Mouse (Mus musculus) CD8-positive naive resting alpha-beta T cell, adult 2 months (primary cell): ENCODE results near the gene Phospho1.

Experiments used
- DNase-seq, 2 experiments: peaks; one replicate each; pipeline ENCODE4 v3.0.0; 2022; ENCODE audit warnings: low read depth in 2 of 2, low spot score in 2 of 2

Phospho1 gene

GRCm38 (mm10) chr11:95833631-95834142, 9.4 kb downstream of the Phospho1 start:
- no peak for DNase-seq

- DNase-seq, result peak; percentile 41 to 50
These were observed 9.9 kb downstream of the Phospho1 start for GRCm38 (mm10) chr11:95834143-95834667.

- DNase-seq, result peak; percentile 57 to 62
These were observed 10.7 kb downstream of the Phospho1 start for GRCm38 (mm10) chr11:95834742-95835710.

- no peak for DNase-seq
These were observed 11.5 kb downstream of the Phospho1 start for GRCm38 (mm10) chr11:95835832-95836231.

- no peak for DNase-seq
These were observed 12.1 kb downstream of the Phospho1 start for GRCm38 (mm10) chr11:95836433-95836832.

GRCm38 (mm10) chr11:95837059-95837458, 12.8 kb downstream of the Phospho1 start, which contains the start of gene Gngt2:
Gene Gngt2, plus strand, starts transcription at chr11:95837216.
- DNase-seq, result no peak

- no peak for DNase-seq
These were observed 14.3 kb downstream of the Phospho1 start for GRCm38 (mm10) chr11:95838598-95838997.

GRCm38 (mm10) chr11:95838999-95839868, 14.9 kb downstream of the Phospho1 start:
- no peak for DNase-seq

GRCm38 (mm10) chr11:95840694-95841497, 16.6 kb downstream of the Phospho1 start:
- DNase-seq, result no peak

GRCm38 (mm10) chr11:95841498-95841830, 17.2 kb downstream of the Phospho1 start:
- DNase-seq, result no peak

- DNase-seq, result peak; percentile 50 to 52
These were observed 17.9 kb downstream of the Phospho1 start, which contains the start of gene Abi3 for GRCm38 (mm10) chr11:95842074-95842681. Gene Abi3, minus strand, starts transcription at chr11:95842476.

GRCm38 (mm10) chr11:95842953-95843352, 18.7 kb downstream of the Phospho1 start:
- DNase-seq, result no peak

- no peak for DNase-seq
These were observed 19.2 kb downstream of the Phospho1 start for GRCm38 (mm10) chr11:95843421-95843950.

GRCm38 (mm10) chr11:95844935-95845334, 20.6 kb downstream of the Phospho1 start:
- no peak for DNase-seq

- DNase-seq, result no peak
These were observed 26.6 kb downstream of the Phospho1 start for GRCm38 (mm10) chr11:95850898-95851297.

- DNase-seq, result peak; percentile 48 to 65
These were observed 29.4 kb downstream of the Phospho1 start for GRCm38 (mm10) chr11:95853684-95854083.

GRCm38 (mm10) chr11:95857306-95857705, 33.0 kb downstream of the Phospho1 start:
- no peak for DNase-seq

- DNase-seq, result no peak
These were observed 33.6 kb downstream of the Phospho1 start for GRCm38 (mm10) chr11:95857716-95858527.
